Mouse (Mus musculus) liver, embryonic 14.5 days (tissue): Measurements from ENCODE around the gene Lrmda. TPM values are rescaled to one million over a fixed set of nuclear protein-coding genes. Genes with fewer than 3 reads are reported as not detected.

Experiments
- ATAC-seq: fragments of 200-750 bp; cut with Nextera tagmentation; 2 replicates; pipeline ENCODE4 v1.8.0; 2017; ENCODE audit warnings: moderate number of reproducible peaks, mild to moderate bottlenecking, moderate library complexity; ENCODE audit not compliant: insufficient read depth
- DNase-seq, 3 experiments: peaks; one replicate each; pipeline ENCODE4 v3.0.0-alpha.2; 2012 to 2013; ENCODE audit warnings: low read depth in 3 of 3, low spot score in 3 of 3
- H3K27ac ChIP-seq: fragments of 300-500 bp; sonication (generic); 2 replicates; pipeline ENCODE4 v1.5.1; 2014; ENCODE audit warnings: moderate library complexity, mild to moderate bottlenecking, control low read depth, inconsistent platforms
- H3K27me3 ChIP-seq: fragments of 300-500 bp; sonication (generic); 2 replicates; pipeline ENCODE4 v1.6.1; 2014; ENCODE audit warnings: mild to moderate bottlenecking, low read length, moderate library complexity; ENCODE audit not compliant: control insufficient read depth, insufficient read depth
- H3K36me3 ChIP-seq: fragments of 300-500 bp; sonication (generic); replicated peaks from 2 replicates; pipeline ENCODE4 v1.6.1; 2014; ENCODE audit warnings: low read depth; ENCODE audit not compliant: control insufficient read depth, insufficient read depth
- H3K4me1 ChIP-seq, 2 experiments: fragments of 200-500 bp in 1 of 2; fragments of 300-500 bp in 1 of 2; sonication (generic) in 1 of 2; replicated peaks; 2 replicates each; pipeline ENCODE4 v1.6.1; 2012 to 2014; ENCODE audit warnings: antibody characterized with exemption in 1 of 2, inconsistent platforms in 1 of 2, low read length in 1 of 2; ENCODE audit not compliant: control insufficient read depth in 2 of 2, insufficient read depth in 2 of 2
- H3K4me2 ChIP-seq: fragments of 300-500 bp; sonication (generic); 2 replicates; pipeline ENCODE4 v1.6.1; 2014; ENCODE audit warnings: low read depth, mild to moderate bottlenecking, control low read depth, moderate library complexity
- H3K4me3 ChIP-seq, 2 experiments: fragments of 200-500 bp in 1 of 2; fragments of 300-500 bp in 1 of 2; sonication (generic) in 1 of 2; 2 replicates each; pipeline ENCODE4 v1.5.1; 2012 to 2014; ENCODE audit warnings: low read depth in 2 of 2, low read length in 2 of 2, mild to moderate bottlenecking in 2 of 2, control low read depth in 1 of 2, inconsistent platforms in 1 of 2, moderate library complexity in 1 of 2; ENCODE audit not compliant: insufficient read depth in 1 of 2
- H3K9ac ChIP-seq: fragments of 300-500 bp; sonication (generic); replicated peaks from 2 replicates; pipeline ENCODE4 v1.6.1; 2014; ENCODE audit warnings: mild to moderate bottlenecking, control low read depth, moderate library complexity
- H3K9me3 ChIP-seq: fragments of 300-500 bp; sonication (generic); 2 replicates; pipeline ENCODE4 v1.6.1; 2016; ENCODE audit warnings: low read length, mixed read lengths; ENCODE audit not compliant: control insufficient read depth
- CTCF ChIP-seq: IDR thresholded peaks from 2 replicates; pipeline ENCODE4 v1.5.1; 2016; ENCODE audit warnings: antibody characterized with exemption, low read depth, control low read depth
- EP300 ChIP-seq: IDR thresholded peaks from 2 replicates; pipeline ENCODE4 v1.6.1; 2016; ENCODE audit warnings: antibody characterized with exemption, low read depth
- WGBS: fragments of 180-500 bp; shearing (Covaris S2); extraction: QIAGEN DNeasy Blood & Tissue Kit; methylation state at CpG from one replicate; pipeline ENCODE4 v1.1.7; 2014; ENCODE audit not compliant: insufficient replicate concordance; 5-methylcytosine and 5-hydroxymethylcytosine counted together
- polyA plus RNA-seq, 2 experiments: library from polyadenylated mRNA; depleted of rRNA in 1 of 2; stranded (reverse) in 1 of 2; unstranded in 1 of 2; fragments of >200 nt; fragmentation: Nextera tagmentation in 1 of 2; extraction: Ambion mirVana in 1 of 2; gene quantifications; 2 replicates each; pipeline versions ENCODE4 v1.2.1 to v1.2.3; 2012 to 2014

Lrmda gene
- polyA plus RNA-seq, 2 experiments = 0.18 to 0.22 TPM

DNA sequence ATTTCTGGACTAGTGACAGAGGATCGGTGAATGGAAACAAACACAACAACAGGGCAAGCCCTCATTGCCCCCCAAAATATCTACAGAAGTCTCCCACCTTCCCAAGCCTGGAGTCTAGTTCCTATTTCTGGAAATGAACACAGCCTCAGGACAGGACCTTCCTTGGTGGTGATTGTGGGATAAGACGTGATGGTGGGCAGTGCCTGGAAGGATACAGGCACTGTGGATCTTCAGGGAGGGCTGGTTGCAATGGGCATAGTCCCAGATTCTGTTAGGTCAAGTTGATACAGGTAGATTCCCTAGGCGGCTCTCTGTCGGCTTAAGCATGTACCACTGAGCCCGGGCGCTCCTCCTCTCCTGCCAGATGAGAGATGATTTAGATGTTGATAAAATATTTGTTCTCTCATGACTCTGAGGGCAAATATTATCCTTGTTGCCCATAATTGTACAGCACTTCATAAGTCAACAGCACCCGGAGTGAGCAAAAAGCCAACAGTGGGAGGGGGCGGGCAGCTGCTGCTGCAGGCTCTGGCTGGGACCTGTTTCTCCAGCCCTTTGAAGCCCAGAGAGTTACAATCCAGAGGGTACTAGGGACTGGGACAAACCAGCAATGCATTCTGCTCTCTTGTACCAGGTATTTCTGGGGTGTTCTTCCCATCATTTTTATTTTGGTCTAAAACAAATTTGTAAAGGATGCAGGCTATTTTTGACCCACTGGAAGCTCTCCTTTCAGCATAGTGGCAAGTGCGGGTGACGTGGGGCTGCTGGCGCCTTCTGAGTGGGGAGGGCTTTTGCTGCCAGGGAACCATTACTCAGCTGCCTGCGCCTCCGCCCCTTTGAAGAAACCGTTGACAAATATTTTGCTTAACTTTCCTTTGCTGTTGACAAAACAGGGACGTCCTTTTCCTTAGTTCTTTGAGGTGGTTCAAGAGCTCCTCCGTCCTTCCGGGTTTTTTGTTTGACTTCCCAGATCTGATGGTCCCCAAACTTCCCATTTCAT, 630.8 kb downstream of the Lrmda start:
- Histone ChIP-seq H3K9ac (no peak overlapping the region), H3K9me3 (no peaks in the 10 kb centered on the region), H3K4me1 (peaks cover 0 to 3% of the 10 kb centered on the region in 2 experiments; a peak in 2 of 4 replicates), H3K27ac (no peak overlapping the region), H3K36me3 (no peaks in the 10 kb centered on the region), H3K4me2 (no peak overlapping the region), H3K27me3 (no peaks in the 10 kb centered on the region), H3K4me3 (no peak overlapping the region)
- TF ChIP-seq CTCF = no peak
- no peak for TF ChIP-seq EP300
- 58% methylated on average over 17 of the region's 17 CpGs for WGBS
- ATAC-seq (no peak), DNase-seq (no peak)

- no peaks in the 10 kb centered on the region for H3K9me3 ChIP-seq
- H3K4me2 ChIP-seq = no peak overlapping the region
- no peak overlapping the region for H3K27ac ChIP-seq
- no peak overlapping the region for H3K9ac ChIP-seq
- no peaks in the 10 kb centered on the region for H3K36me3 ChIP-seq
- TF ChIP-seq CTCF (no peak), EP300 (no peak)
- H3K4me3 ChIP-seq = no peak overlapping the region
- 57% methylated on average over 14 of the region's 14 CpGs for WGBS
- H3K27me3 ChIP-seq = no peaks in the 10 kb centered on the region
- no peak for ATAC-seq
- peaks cover 0 to 3% of the 10 kb centered on the region in 2 experiments; a peak in 2 of 4 replicates for H3K4me1 ChIP-seq
- DNase-seq = no peak
Observed at GRCm38 (mm10) chr14:22651131-22651952, 631.8 kb downstream of the Lrmda start.

DNA sequence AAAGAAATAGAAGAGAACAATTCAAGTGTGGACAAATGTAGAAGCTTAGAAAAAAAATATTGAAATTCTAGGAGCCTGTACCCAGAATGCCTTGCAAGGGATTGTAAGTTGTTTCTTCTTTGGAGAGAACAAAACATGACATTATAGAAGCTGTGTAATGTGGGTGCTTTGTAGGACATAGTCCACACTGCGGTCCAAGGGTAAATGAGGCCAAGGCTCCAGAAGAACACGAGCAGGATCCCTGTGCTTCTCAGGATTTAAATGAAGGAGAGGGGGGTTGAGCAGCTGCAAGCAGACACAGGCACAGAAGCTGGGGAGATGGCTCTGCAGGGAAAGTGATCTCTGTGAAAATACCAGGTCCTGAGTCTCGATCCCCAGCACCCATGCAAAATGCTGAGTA, 643.0 kb downstream of the Lrmda start:
- Histone ChIP-seq H3K4me2 (no peak overlapping the region), H3K4me3 (no peak overlapping the region), H3K9me3 (no peaks in the 10 kb centered on the region), H3K27ac (no peak overlapping the region), H3K9ac (no peak overlapping the region), H3K27me3 (no peaks in the 10 kb centered on the region), H3K36me3 (no peaks in the 10 kb centered on the region), H3K4me1 (no peaks in the 10 kb centered on the region)
- DNase-seq (no peak), ATAC-seq (no peak)
- TF ChIP-seq EP300 (no peak), CTCF (no peak)
- WGBS = 52% methylated on average over 3 of the region's 3 CpGs

DNA sequence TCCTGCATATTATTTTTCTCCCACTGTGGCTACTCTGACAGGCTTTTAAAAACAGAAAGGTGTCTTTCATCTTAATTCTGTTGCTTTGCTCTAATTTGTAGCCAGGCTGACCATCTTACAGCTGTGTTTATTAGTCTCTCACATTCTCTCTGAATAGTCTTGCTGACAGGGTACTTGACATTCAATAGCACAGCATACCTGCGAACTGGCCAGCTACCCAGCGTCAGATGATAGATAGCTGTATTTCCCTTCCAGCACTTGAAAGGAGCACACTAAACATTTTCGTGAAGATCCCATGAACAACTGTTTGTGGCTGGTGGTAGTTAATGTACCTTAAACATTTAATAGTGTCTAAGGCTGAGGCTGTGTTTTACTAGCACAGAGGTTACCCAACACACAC, 646.9 kb downstream of the Lrmda start:
- no peak for DNase-seq
- Histone ChIP-seq H3K4me3 (no peak overlapping the region), H3K27me3 (no peaks in the 10 kb centered on the region), H3K27ac (no peak overlapping the region), H3K36me3 (no peaks in the 10 kb centered on the region), H3K4me2 (no peak overlapping the region), H3K9ac (no peak overlapping the region), H3K4me1 (no peaks in the 10 kb centered on the region), H3K9me3 (no peaks in the 10 kb centered on the region)
- 62% methylated on average over 3 of the region's 3 CpGs for WGBS
- TF ChIP-seq CTCF = no peak
- no peak for TF ChIP-seq EP300
- no peak for ATAC-seq

DNA sequence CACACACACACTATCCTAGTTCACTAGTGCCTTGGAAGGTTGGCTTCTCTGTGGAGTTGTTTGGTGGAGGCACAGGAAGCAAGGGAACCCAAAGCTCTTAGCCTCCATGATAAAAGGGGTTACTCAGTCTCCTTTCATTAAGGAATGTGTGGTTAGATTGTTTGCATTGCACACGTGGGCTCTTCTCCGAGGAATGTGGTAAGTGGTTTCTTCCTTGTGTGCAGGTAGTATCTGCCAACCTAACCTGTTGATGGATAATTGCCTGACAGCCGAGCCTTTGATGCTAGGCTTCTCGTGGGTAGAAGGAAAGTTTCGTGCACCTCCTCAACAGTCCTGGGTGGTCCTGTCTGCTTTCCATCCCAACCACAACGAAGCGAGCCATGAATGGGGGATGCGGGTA, 648.8 kb downstream of the Lrmda start:
- H3K36me3 ChIP-seq = no peaks in the 10 kb centered on the region
- H3K27me3 ChIP-seq = no peaks in the 10 kb centered on the region
- no peak overlapping the region for H3K4me2 ChIP-seq
- 52% methylated on average over 8 of the region's 8 CpGs for whole genome bisulfite sequencing
- no peak overlapping the region for H3K9ac ChIP-seq
- no peak overlapping the region for H3K4me3 ChIP-seq
- no peak for ATAC-seq
- H3K9me3 ChIP-seq = no peaks in the 10 kb centered on the region
- TF ChIP-seq CTCF (no peak), EP300 (no peak)
- no peak for DNase-seq
- H3K4me1 ChIP-seq = no peaks in the 10 kb centered on the region
- no peak overlapping the region for H3K27ac ChIP-seq
